Mouse (Mus musculus): Measurements from ENCODE around the gene BC016579.

DNA sequence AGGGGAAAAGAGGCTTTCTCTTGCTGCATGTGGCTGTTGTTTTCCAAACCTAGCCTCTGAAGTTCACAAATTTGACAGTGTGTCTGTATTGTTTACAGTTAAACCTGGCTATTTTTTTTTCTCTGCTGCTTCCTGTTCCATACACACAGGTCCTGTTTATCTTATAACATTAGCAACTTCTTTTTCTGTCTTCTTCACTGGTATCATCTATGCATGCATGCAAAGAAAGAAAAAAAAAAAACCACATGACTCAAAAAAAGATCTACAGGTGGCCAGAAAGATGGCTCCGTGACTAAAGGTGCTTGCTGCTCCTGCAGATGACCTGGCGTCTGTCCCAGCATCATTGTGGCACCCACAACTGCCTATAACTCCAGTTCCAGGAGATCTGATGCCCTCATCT, 28.5 kb downstream of the BC016579 start:
- TF ChIP-seq GATA1 (IDR thresholded peaks at IDR 0.05; ENCODE audit: borderline replicate concordance, low read length) (no peak), FLI1 (IDR thresholded peaks at IDR 0.05; ENCODE audit: low read length) (no peak)
